Mouse (Mus musculus): ENCODE measurements at regions not wholly inside any gene's neighbourhood (a gene's known extent, or its start where the extent isn't known, plus 50 kb on each side); places are given as distances from the start of the nearest gene placed in this dataset.

GRCm38 (mm10) chr6:50942696-50943095, 288.5 kb upstream of the Npvf start:
- no peak overlapping the region for H3K9ac ChIP-seq (replicated peaks; ENCODE audit: low read length)
- ATAC-seq (ENCODE audit: low FRiP score, low TSS enrichment): no peak
- H3K9me3 ChIP-seq (ENCODE audit: low read length): no peaks in the 10 kb centered on the region
- H3K4me1 ChIP-seq (ENCODE audit: insufficient read depth, low read length): no peaks in the 10 kb centered on the region
- H3K4me2 ChIP-seq (replicated peaks; ENCODE audit: low read depth, low read length): no peak overlapping the region
- no peak overlapping the region for H3K27ac ChIP-seq (ENCODE audit: low read length)
- H3K4me3 ChIP-seq (ENCODE audit: low read length): no peak overlapping the region
- no peaks in the 10 kb centered on the region for H3K36me3 ChIP-seq (ENCODE audit: insufficient read depth, low read length)
- H3K27me3 ChIP-seq (ENCODE audit: insufficient read depth, low read length): no peaks in the 10 kb centered on the region; the same call in 1 of the 2 replicates
- 83% methylated on average over 5 of the region's 5 CpGs for WGBS

DNA sequence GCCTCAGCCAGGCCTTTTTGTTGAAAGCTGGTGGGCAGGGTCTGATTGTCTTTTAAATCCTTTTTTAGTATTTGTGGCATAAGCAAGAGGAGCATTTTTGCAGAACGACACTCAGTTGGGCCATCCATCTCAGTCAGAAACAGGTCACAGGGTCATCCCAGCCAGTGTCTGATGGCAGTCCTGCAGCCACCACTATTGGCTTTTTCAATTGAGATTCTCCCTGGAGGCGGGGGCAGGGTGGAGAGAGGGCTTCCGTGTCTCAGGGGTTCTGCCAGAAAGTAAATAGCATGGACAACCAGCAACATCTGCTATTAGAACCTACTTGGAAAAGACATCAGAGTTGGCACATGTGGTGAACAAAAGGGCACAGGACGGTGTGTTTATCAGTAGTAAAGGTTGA, 293.8 kb upstream of the Npvf start:
- no peak for ATAC-seq (ENCODE audit: low FRiP score, low TSS enrichment)
- Histone ChIP-seq H3K4me1 (ENCODE audit: insufficient read depth, low read length) (no peaks in the 10 kb centered on the region), H3K4me2 (replicated peaks; ENCODE audit: low read depth, low read length) (no peak overlapping the region), H3K27me3 (ENCODE audit: insufficient read depth, low read length) (no peaks in the 10 kb centered on the region), H3K4me3 (ENCODE audit: low read length) (no peak overlapping the region), H3K27ac (ENCODE audit: low read length) (no peak overlapping the region), H3K9ac (replicated peaks; ENCODE audit: low read length) (no peak overlapping the region), H3K36me3 (ENCODE audit: insufficient read depth, low read length) (no peaks in the 10 kb centered on the region), H3K9me3 (ENCODE audit: low read length) (no peaks in the 10 kb centered on the region)
- WGBS: 54% methylated on average over 4 of the region's 4 CpGs

- H3K36me3 ChIP-seq (ENCODE audit: insufficient read depth, low read length): no peaks in the 10 kb centered on the region
- ATAC-seq (ENCODE audit: low FRiP score, low TSS enrichment): no peak
Observed at GRCm38 (mm10) chr6:50949361-50949760, 295.1 kb upstream of the Npvf start.

DNA sequence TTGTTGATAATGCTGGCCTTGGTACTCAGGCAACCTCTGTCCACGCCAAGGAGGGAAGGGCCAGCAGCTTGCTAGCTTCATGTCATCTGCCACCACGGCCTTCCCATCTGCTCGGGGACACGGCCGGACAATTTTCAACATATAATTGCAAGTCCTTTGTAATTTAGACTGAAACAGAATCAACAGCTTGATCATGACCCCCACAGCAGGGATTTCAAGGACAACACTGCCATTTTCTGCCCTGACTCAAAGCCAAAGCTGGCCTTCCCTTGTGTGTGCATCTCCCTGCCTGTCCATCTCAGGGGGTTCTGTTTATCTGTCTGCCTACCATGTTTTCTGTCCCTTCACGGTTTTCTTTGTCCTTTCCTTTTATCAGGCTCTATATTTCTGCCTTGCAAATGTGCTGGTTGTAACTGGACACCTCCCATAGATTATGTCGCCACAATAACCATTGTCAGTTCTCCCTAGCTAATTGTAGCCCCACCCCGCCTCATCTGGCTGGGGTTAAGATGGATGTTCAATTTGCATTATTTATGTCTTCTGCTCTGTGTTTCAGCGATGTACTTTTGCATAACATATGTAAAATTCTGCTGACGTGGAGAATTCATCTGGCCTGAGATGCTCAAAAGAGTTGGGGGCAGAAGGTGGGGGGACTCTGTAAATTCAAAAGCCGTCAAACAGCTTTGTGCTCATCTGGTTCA, 295.8 kb upstream of the Npvf start:
- Histone ChIP-seq H3K9me3 (ENCODE audit: low read length) (no peaks in the 10 kb centered on the region), H3K27me3 (ENCODE audit: insufficient read depth, low read length) (no peaks in the 10 kb centered on the region), H3K4me3 (ENCODE audit: low read length) (no peak overlapping the region), H3K36me3 (ENCODE audit: insufficient read depth, low read length) (no peaks in the 10 kb centered on the region), H3K9ac (replicated peaks; ENCODE audit: low read length) (no peak overlapping the region), H3K4me2 (replicated peaks; ENCODE audit: low read depth, low read length) (no peak overlapping the region), H3K4me1 (ENCODE audit: insufficient read depth, low read length) (0 out of 2 replicates have a peak, but pooled peaks cover 3% of the 10 kb centered on the region), H3K27ac (ENCODE audit: low read length) (peak overlapping the region; percentile 52)
- 41% methylated on average over 11 of the region's 11 CpGs for WGBS
- ATAC-seq (ENCODE audit: low FRiP score, low TSS enrichment): no peak

More at GRCm38 (mm10) chr6:50949361-50949760, 295.1 kb upstream of the Npvf start:
- no peak overlapping the region for H3K4me3 ChIP-seq (ENCODE audit: low read length)
- H3K27me3 ChIP-seq (ENCODE audit: insufficient read depth, low read length): no peaks in the 10 kb centered on the region
- H3K4me2 ChIP-seq (replicated peaks; ENCODE audit: low read depth, low read length): no peak overlapping the region
- no peak overlapping the region for H3K27ac ChIP-seq (ENCODE audit: low read length)
- H3K9me3 ChIP-seq (ENCODE audit: low read length): no peaks in the 10 kb centered on the region
- H3K4me1 ChIP-seq (ENCODE audit: insufficient read depth, low read length): no peaks in the 10 kb centered on the region
- 91% methylated on average over 5 of the region's 5 CpGs for WGBS
- no peak overlapping the region for H3K9ac ChIP-seq (replicated peaks; ENCODE audit: low read length)

GRCm38 (mm10) chr6:50957328-50957900, 303.2 kb upstream of the Npvf start:
- WGBS: 95% methylated on average over 4 of the region's 4 CpGs
- no peaks in the 10 kb centered on the region for H3K9me3 ChIP-seq (ENCODE audit: low read length)
- H3K36me3 ChIP-seq (ENCODE audit: insufficient read depth, low read length): no peaks in the 10 kb centered on the region
- H3K27ac ChIP-seq (ENCODE audit: low read length): no peak overlapping the region
- no peak for ATAC-seq (ENCODE audit: low FRiP score, low TSS enrichment)
- 0 out of 2 replicates have a peak, but pooled peaks cover 9% of the 10 kb centered on the region for H3K4me1 ChIP-seq (ENCODE audit: insufficient read depth, low read length)
- no peak overlapping the region for H3K9ac ChIP-seq (replicated peaks; ENCODE audit: low read length)
- no peak overlapping the region for H3K4me3 ChIP-seq (ENCODE audit: low read length)
- no peaks in the 10 kb centered on the region for H3K27me3 ChIP-seq (ENCODE audit: insufficient read depth, low read length)
- no peak overlapping the region for H3K4me2 ChIP-seq (replicated peaks; ENCODE audit: low read depth, low read length)

DNA sequence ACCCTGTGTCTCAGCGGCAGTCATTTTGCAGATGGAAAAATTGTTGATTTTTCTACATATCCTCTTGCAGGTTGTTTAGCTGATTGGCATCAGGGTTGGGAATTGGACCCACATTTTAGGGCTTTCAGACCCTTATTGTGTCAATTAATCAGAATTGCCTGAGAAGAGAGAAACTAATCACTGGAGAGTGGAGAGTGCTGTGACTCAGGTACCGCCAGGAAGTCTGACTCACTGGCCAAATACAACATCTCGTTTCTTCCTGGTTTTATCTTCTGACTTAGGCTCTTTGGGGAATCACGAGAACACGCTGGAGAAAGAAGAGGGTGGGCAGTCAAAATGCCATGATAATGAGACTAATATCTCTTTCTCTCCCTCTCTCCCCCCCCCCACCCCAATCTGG, 306.1 kb upstream of the Npvf start:
- 64% methylated on average over 5 of the region's 5 CpGs for WGBS

DNA sequence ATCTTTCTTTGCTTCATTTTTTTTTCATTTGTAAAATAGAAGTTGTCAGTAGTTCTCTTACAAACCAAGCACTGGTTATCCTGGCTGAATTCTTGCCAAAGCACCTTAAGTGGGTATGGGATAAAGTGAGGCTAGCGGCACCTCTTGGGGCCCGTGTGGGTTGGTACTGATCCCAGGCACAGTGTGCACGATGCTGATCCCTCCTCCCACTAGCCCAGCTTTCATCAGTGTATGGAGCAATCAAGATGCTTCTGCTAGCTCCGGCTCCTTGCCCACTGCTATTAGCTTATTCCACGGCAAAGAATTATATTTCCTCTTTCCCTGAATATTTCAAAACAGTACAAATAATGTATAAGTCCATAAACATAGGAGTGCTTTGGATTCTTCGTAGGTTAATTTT, 307.4 kb upstream of the Npvf start:
- no peak overlapping the region for H3K27ac ChIP-seq (ENCODE audit: low read length)
- H3K27me3 ChIP-seq (ENCODE audit: insufficient read depth, low read length): no peaks in the 10 kb centered on the region
- H3K4me2 ChIP-seq (replicated peaks; ENCODE audit: low read depth, low read length): no peak overlapping the region
- no peak overlapping the region for H3K4me3 ChIP-seq (ENCODE audit: low read length)
- no peak for ATAC-seq (ENCODE audit: low FRiP score, low TSS enrichment)
- H3K4me1 ChIP-seq (ENCODE audit: insufficient read depth, low read length): no peaks in the 10 kb centered on the region
- no peaks in the 10 kb centered on the region for H3K9me3 ChIP-seq (ENCODE audit: low read length)
- H3K9ac ChIP-seq (replicated peaks; ENCODE audit: low read length): no peak overlapping the region
- WGBS: 77% methylated on average over 6 of the region's 6 CpGs
- H3K36me3 ChIP-seq (ENCODE audit: insufficient read depth, low read length): no peaks in the 10 kb centered on the region

More for the DNA sequence above, 306.1 kb upstream of the Npvf start:
- Histone ChIP-seq H3K4me1 (ENCODE audit: insufficient read depth, low read length) (0 out of 2 replicates have a peak, but pooled peaks cover 3% of the 10 kb centered on the region), H3K4me2 (replicated peaks; ENCODE audit: low read depth, low read length) (no peak overlapping the region), H3K9me3 (ENCODE audit: low read length) (no peaks in the 10 kb centered on the region), H3K27ac (ENCODE audit: low read length) (no peak overlapping the region), H3K27me3 (ENCODE audit: insufficient read depth, low read length) (no peaks in the 10 kb centered on the region), H3K4me3 (ENCODE audit: low read length) (no peak overlapping the region), H3K9ac (replicated peaks; ENCODE audit: low read length) (no peak overlapping the region), H3K36me3 (ENCODE audit: insufficient read depth, low read length) (no peaks in the 10 kb centered on the region)
- no peak for ATAC-seq (ENCODE audit: low FRiP score, low TSS enrichment)

- peaks cover 40% of the 10 kb centered on the region for H3K4me1 ChIP-seq (ENCODE audit: insufficient read depth, low read length)
- no peak for ATAC-seq (ENCODE audit: low FRiP score, low TSS enrichment)
- WGBS: 92% methylated on average over 5 of the region's 5 CpGs
Observed at GRCm38 (mm10) chr6:50968546-50968945, 314.3 kb upstream of the Npvf start.

DNA sequence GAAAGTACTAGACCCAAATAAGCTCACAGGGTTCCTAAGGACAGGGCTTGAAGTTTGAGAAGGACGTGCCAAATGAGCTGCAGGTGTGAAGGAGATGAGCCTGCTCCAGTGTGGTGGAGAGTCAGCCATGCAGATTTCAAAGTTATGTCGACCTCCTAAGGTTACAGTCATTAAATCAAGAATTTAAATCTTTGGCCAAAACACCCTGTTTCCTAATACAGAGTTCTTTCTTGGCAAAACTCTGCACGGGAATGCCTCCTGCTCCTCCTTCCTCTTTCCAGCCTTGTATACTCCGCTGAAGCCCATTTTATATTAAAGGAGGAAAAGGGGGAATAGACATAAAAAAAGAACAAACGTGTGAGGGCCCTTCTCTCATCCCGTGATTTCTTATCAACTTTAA, 315.1 kb upstream of the Npvf start:
- no peaks in the 10 kb centered on the region for H3K36me3 ChIP-seq (ENCODE audit: insufficient read depth, low read length)
- no peaks in the 10 kb centered on the region for H3K27me3 ChIP-seq (ENCODE audit: insufficient read depth, low read length)
- peak overlapping the region; percentile 47 for H3K27ac ChIP-seq (ENCODE audit: low read length)
- H3K9ac ChIP-seq (replicated peaks; ENCODE audit: low read length): no peak overlapping the region
- H3K4me2 ChIP-seq (replicated peaks; ENCODE audit: low read depth, low read length): peak overlapping the region; percentile 17; the same call in 1 of the 2 replicates
- ATAC-seq (ENCODE audit: low FRiP score, low TSS enrichment): no peak
- peaks cover 43% of the 10 kb centered on the region for H3K4me1 ChIP-seq (ENCODE audit: insufficient read depth, low read length)
- 16% methylated on average over 6 of the region's 6 CpGs for WGBS
- no peaks in the 10 kb centered on the region for H3K9me3 ChIP-seq (ENCODE audit: low read length)
- no peak overlapping the region for H3K4me3 ChIP-seq (ENCODE audit: low read length)

More at GRCm38 (mm10) chr6:50968546-50968945, 314.3 kb upstream of the Npvf start:
- no peak overlapping the region for H3K4me3 ChIP-seq (ENCODE audit: low read length)
- H3K9ac ChIP-seq (replicated peaks; ENCODE audit: low read length): no peak overlapping the region
- no peaks in the 10 kb centered on the region for H3K36me3 ChIP-seq (ENCODE audit: insufficient read depth, low read length)
- H3K9me3 ChIP-seq (ENCODE audit: low read length): no peaks in the 10 kb centered on the region
- H3K4me2 ChIP-seq (replicated peaks; ENCODE audit: low read depth, low read length): no peak overlapping the region
- H3K27ac ChIP-seq (ENCODE audit: low read length): no peak overlapping the region
- no peaks in the 10 kb centered on the region for H3K27me3 ChIP-seq (ENCODE audit: insufficient read depth, low read length)

- peak; percentile 71; the same call in 1 of the 2 replicates for ATAC-seq (ENCODE audit: low FRiP score, low TSS enrichment)
- no peak overlapping the region for H3K9ac ChIP-seq (replicated peaks; ENCODE audit: low read length)
- no peaks in the 10 kb centered on the region for H3K27me3 ChIP-seq (ENCODE audit: insufficient read depth, low read length)
- H3K27ac ChIP-seq (ENCODE audit: low read length): peak overlapping the region; percentile 47; the same call in 1 of the 2 replicates
- WGBS: 9% methylated on average over 7 of the region's 7 CpGs
- peak overlapping the region; percentile 17 for H3K4me2 ChIP-seq (replicated peaks; ENCODE audit: low read depth, low read length)
- no peak overlapping the region for H3K4me3 ChIP-seq (ENCODE audit: low read length)
- peaks cover 43% of the 10 kb centered on the region for H3K4me1 ChIP-seq (ENCODE audit: insufficient read depth, low read length)
- H3K36me3 ChIP-seq (ENCODE audit: insufficient read depth, low read length): no peaks in the 10 kb centered on the region
- H3K9me3 ChIP-seq (ENCODE audit: low read length): no peaks in the 10 kb centered on the region
Observed at GRCm38 (mm10) chr6:50969997-50970396, 315.8 kb upstream of the Npvf start.
